Mouse (Mus musculus) heart, postnatal 36 days (tissue): Measurements from ENCODE around the gene Hsf4. TPM values are rescaled to one million over a fixed set of nuclear protein-coding genes. Genes with fewer than 3 reads are reported as not detected.
"Not testable (repeated sequence)": the region's sequence is repeated elsewhere in the genome, so short reads cannot be mapped to it uniquely, and the experiment has no call there.

Experiments used
- DNase-seq, 2 experiments: peaks; one replicate each; pipeline ENCODE4 v3.0.0; 2021 to 2022
- intact Hi-C: fragments of 180-260 bp; cut with DNase I; formaldehyde crosslinking; loops from one replicate; pipeline ENCODE4 v1.15.1; 2025
- total RNA-seq, 2 experiments: library from RNA; stranded (reverse); gene quantifications; 2 replicates each; pipeline ENCODE4 v1.2.3; 2021

Gene Hsf4
- total RNA-seq, result 1 to 10 TPM; 1.6 to 2.6 TPM

- intact Hi-C loops, result no loop called here
- peak; percentile 72 to 73 for DNase-seq
Measured at GRCm38 (mm10) chr8:105269461-105269947, at the start of gene Hsf4. Hsf4 (plus strand) TSS chr8:105269801.

GRCm38 (mm10) chr8:105223850-105224249 is 45.8 kb upstream of the Hsf4 start:
- peak in 1 of 2 experiments; percentile 4 for DNase-seq
- intact Hi-C loops, result loop anchor here (2.0 kb wide), 1 partner anchor 53 kb away; the partner anchor contains the start of gene Cbfb

GRCm38 (mm10) chr8:105224413-105225271 is 45.0 kb upstream of the Hsf4 start, which contains the start of gene D230025D16Rik:
D230025D16Rik (plus strand) TSS chr8:105225145.
- peak; percentile 97 to 98 for DNase-seq
- intact Hi-C loops, result loop anchor here (2.0 kb wide), 1 partner anchor 54 kb away; the partner anchor contains the start of gene Cbfb

- no peak for DNase-seq
- intact Hi-C loops, result loop anchor here (2.0 kb wide), 1 partner anchor 54 kb away; the partner anchor contains the start of gene Cbfb
Measured at GRCm38 (mm10) chr8:105225272-105225593, 44.4 kb upstream of the Hsf4 start.

GRCm38 (mm10) chr8:105225917-105226316 is 43.7 kb upstream of the Hsf4 start:
- intact Hi-C loops, result loop anchor here (2.0 kb wide), 1 partner anchor 55 kb away; the partner anchor contains the start of gene Cbfb
- no peak for DNase-seq

- DNase-seq, result no peak
- intact Hi-C loops, result no loop called here
Measured at GRCm38 (mm10) chr8:105231503-105232320, 37.9 kb upstream of the Hsf4 start.

- intact Hi-C loops, DNase-seq: not testable (repeated sequence)
Measured at GRCm38 (mm10) chr8:105232321-105232693, 37.3 kb upstream of the Hsf4 start.

DNA sequence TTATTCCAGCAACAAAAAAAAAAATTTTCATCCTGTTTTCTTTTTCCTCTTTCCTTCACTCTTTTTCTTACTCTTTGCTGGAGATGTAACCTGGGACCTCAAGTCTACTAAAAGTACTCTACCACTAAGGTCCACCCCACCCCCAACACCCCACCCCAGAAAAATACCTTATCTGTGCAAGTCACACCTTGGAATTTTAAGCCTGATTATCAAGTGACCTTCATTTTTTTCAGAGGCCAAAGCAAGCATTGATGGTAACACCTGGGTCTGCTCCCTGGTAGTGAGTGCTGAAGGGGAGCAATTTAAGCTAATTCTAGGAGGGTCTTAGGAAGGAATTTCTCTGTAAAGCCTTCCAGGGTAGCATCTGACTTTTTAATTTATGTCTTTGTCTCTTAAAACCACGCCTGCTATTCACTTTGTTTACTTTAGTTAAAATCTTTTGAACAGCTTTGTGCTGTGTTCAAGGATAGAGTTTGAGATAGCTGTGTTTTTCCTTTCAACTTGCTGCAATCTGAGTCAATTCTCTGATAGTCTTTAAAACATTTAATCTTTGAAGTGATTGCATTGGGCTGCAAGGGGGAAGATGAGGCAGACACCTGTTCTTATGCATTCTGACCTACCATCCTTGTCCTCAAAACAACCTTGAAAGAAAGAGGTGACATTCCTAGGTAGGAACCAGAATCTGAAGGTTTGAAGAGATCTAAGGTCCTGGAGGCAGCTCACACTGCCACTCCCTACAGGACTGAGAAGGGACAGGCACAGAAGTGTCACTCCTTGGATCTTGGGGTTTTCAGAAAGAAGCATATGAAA is 36.3 kb upstream of the Hsf4 start:
- no peak for DNase-seq
- intact Hi-C loops, result no loop called here

- intact Hi-C loops, result no loop called here
- no peak for DNase-seq
Measured at GRCm38 (mm10) chr8:105235206-105235605, 34.4 kb upstream of the Hsf4 start.

DNA sequence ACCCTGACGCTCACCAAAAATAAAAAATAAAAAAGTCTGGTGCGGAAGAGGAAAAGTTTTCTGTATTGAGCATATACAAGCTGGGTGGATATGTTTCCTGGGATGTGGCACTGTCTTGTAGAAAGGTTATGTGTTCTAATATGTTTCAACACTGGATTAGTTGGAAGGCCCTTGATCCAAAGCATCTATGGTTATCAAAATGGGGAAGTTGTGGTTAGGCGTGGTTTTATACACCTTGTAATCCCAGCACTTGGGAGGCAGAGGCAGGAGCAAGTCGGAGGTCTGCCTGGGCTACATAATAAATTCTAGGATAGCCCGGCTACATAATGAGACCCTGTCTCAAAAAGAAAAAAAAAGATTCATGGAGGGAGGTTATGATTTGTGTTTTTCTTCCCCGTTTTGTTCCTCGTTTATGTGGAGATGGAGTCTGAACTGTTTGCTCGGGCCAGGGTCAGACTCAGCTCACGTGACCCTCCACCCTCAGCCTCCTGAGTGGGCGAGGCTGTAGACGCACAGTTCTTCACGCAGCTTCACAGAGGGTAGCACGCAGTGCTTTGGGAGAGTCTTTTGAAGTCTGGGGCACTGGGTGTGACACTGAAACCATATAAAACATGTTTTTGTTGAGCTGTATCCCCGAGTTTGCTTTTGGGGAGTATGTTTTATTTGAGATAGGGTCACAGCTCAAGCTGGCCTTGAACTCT is 32.0 kb upstream of the Hsf4 start:
- no peak for DNase-seq
- intact Hi-C loops, result no loop called here

- intact Hi-C loops, result no loop called here
- DNase-seq, result no peak
Measured at GRCm38 (mm10) chr8:105241016-105241415, 28.6 kb upstream of the Hsf4 start.

GRCm38 (mm10) chr8:105251954-105252353 is 17.6 kb upstream of the Hsf4 start:
- DNase-seq, result no peak
- intact Hi-C loops, result no loop called here

- intact Hi-C loops, result no loop called here
Measured at GRCm38 (mm10) chr8:105252680-105253537, 16.7 kb upstream of the Hsf4 start.

DNA sequence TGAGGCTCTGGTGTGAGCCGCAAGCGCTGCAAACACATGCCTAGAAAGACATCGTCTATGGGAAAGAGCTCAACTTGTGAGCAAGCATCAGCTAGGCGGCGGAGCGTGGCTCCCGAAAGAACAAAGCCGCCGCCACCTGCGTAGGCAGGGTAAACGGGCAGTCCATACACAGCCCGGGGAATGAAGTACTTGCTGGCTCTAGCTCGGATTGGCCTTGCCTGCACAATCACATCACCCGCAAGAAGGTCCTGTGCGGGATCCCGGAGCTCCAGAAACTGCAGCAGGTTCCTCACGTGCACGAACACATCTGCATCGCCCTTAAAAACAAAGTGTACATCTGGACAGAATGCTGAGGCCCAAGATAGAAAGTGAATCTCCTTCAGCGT is 15.8 kb upstream of the Hsf4 start:
- DNase-seq, result no peak
- intact Hi-C loops, result no loop called here

More at GRCm38 (mm10) chr8:105252680-105253537, 16.7 kb upstream of the Hsf4 start:
- DNase-seq, result no peak

GRCm38 (mm10) chr8:105254152-105254965 is 15.2 kb upstream of the Hsf4 start:
- intact Hi-C loops, result no loop called here
- peak; percentile 90 to 93 for DNase-seq

GRCm38 (mm10) chr8:105254966-105255350 is 14.6 kb upstream of the Hsf4 start, which contains the start of gene B3gnt9:
B3gnt9 (minus strand) TSS chr8:105255153.
- intact Hi-C loops, result loop anchor here (5.0 kb wide), 1 partner anchor 98 kb away; no protein-coding TSS in a partner anchor

DNA sequence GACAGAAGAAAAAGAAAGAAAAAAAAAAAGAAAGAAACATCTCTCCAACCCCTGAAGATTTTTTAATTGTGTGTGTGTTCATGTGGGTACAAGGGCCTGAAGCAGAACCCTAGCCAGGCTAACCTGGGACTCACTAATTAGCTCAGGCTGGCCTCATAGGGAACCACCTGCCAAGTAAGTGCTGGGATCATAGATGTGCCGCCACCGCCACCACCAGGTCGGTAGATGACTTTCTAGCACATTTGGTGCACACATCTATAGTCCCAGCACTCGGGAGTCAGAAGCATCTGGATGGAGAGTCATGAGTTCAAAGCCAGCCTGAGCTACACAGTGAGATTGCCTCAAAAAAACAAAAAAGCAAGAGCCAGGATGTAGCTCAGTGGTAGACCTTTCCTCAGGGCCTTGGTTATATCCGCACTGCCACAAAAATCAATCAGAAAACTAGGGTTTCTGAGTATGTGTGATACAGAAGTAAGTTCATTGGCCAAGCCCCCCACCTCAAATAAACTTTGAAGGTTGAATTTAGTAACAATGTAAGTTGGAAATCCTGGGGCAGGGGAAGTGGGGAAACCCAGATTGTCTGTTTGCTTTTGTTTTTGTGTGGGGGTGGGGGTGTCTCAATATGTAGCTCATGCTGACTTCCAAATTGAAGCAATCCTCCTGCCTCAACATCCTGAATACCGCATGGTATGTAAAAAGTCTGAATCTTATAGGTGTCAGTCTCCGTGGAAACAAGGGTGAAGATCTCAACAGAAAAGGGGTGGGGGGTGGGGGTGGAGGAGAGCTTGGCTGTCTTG is 12.1 kb upstream of the Hsf4 start:
- intact Hi-C loops, result loop anchor here (2.0 to 5.0 kb wide), 2 partner anchors 23 to 100 kb away; no protein-coding TSS in a partner anchor
- DNase-seq, result no peak

More at GRCm38 (mm10) chr8:105254966-105255350, 14.6 kb upstream of the Hsf4 start, which contains the start of gene B3gnt9:
- peak; percentile 73 to 82 for DNase-seq
